Mouse (Mus musculus): Measurements from ENCODE around the gene Elavl2.

DNA sequence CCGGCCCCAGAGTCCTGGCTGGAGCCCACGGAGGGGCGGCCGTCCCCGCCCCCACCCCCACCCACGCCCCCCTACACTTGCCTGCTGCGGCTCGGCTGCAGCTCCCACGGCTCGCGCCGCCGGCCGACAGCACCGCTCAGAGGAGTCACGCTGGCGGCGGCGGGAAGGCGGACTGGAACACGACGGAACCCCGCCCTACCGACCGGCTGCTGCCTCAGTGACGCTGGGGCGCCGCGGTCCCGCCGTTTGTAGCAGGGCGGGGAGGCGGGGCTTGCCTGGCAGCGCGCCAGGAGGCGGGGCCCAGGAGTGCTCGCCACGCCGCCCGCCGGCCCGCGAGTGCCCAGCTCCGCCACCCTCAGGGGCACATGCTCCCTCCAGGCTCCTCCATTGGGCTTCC lies 28.8 kb downstream of the Elavl2 start:
- TF ChIP-seq POLR2A (IDR thresholded peaks at IDR 0.05; ENCODE audit: insufficient read depth, low read depth, low read length) (no peak), CTCF (IDR thresholded peaks at IDR 0.05) (no peak)
